Mouse (Mus musculus) hematopoietic stem cell, adult 5-6 weeks (primary cell): Measurements from ENCODE around the gene Chrm1. TPM values are rescaled to one million over a fixed set of nuclear protein-coding genes. Genes with fewer than 3 reads are reported as not detected.
"Not testable (repeated sequence)": the region's sequence is repeated elsewhere in the genome, so short reads cannot be mapped to it uniquely, and the experiment has no call there.

Source experiments
- ATAC-seq, 2 experiments: fragments of 125-278 bp in 1 of 2; replicated peaks in 1 of 2; 2 replicates each; pipeline ENCODE4 v1.8.0; 2016 to 2017; ENCODE audit warnings: inconsistent platforms in 2 of 2, mild to moderate bottlenecking in 2 of 2, moderate number of reproducible peaks in 2 of 2, low read depth in 1 of 2, moderate TSS enrichment in 1 of 2; ENCODE audit not compliant: low FRiP score in 2 of 2, poor library complexity in 2 of 2, severe bottlenecking in 2 of 2, insufficient read depth in 1 of 2, low TSS enrichment in 1 of 2
- total RNA-seq: library from RNA; stranded (forward); fragments of 172-1452, 232-1000 nt; gene quantifications from 2 replicates; pipeline ENCODE4 v1.2.3, GENCODE M21; 2017

The Chrm1 gene
- total RNA-seq, 1 experiment from 2014 or later, result not detected

DNA sequence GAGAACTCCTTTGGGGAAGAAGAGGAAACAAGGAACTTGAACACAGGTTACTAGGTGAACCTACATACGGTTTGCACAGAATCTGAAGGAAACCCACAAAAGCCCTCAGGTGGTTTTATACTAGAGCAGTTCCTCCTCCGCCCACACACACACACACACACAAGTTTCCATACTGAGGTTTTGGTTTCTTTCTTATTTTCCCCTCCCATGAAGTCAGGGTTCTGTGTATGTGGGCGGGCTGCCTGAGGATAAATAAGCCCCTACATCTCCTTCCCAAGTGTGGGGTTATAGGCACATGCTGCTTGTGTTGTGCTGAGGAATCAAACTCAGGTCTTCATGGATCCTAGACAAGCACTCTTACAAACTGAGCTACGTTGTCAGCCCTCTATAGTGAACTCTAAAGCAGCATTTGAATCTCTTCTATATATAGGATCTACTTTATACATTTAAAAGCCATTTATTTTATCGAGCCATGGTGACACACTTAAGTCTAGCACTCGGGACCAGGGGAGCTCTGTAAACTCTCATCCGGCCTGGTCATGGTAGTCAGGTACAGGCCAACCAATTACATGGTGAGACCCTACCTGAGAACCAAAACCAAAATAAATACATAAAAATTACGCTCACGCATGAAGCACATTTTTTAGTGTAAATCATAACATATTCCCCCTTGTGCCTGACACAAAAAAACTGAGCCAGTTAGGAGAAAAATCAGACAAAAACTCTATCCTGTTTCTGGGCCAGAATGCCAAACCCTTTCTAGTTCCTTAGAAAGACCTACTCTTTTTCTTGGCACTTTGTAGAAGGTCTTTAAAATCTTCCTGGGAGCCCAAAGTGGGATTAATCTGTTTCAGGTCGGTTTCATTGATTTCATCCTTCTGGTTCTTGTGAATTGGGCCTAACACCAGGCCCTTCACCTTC, 48.6 kb downstream of the Chrm1 start:
- peak; percentile 23 to 47 for ATAC-seq

DNA sequence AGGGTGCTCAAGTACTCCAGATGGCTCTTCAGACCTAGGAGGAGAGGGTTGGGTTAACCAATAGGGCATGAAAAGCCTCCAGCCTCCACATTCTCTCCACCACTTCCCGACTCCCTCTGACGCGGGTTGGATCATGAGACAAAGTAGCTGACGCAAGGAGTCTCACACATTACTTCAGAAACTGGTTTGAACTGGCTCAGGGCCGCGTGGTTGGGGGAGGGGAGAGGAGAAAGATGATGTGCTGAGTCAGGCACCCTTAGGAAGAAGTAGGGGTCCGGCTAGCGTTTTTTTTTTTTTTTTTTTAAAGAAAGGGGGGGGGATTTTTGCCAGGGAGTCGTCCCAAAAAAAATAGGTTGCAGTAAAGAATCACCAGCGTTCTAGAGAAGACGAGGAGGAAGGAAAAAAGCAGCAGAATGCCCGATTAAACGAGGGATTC, 49.3 kb downstream of the Chrm1 start:
- ATAC-seq, result peak; percentile 54 to 64

DNA sequence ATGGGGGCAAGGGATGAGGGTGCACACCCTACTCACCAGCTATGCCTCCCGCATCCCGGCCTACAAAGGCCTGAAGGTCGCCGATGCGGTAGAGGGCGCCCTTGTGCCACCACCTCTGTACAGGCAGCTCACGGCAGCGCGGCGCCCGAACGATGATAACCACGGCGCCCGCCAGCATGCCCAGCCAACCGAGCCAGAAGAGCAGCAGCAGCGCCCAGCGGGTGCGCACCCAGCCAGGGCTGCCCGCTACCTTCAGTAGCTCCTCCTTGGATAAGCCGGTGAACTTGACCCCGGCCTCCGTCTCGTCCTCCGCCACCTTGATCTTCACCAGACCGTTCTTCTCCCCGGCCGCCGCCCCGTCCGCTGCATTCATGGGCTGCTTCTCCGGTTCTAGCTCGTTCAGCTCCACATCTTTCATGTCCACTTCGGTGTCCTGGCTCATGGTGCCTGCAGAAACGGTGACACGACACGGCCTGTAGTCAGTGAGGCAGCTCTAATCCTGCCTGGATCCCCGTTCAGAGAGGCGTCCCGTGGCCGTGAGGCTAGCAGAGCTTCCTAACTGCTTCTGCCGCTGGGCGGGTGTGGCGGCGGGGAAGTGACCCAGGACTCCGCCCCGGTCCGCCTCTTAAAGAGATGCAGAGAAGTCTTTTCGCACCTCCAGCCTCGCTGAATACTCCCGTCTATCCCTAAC, 49.9 kb downstream of the Chrm1 start:
- ATAC-seq, result peak; percentile 73 to 74

DNA sequence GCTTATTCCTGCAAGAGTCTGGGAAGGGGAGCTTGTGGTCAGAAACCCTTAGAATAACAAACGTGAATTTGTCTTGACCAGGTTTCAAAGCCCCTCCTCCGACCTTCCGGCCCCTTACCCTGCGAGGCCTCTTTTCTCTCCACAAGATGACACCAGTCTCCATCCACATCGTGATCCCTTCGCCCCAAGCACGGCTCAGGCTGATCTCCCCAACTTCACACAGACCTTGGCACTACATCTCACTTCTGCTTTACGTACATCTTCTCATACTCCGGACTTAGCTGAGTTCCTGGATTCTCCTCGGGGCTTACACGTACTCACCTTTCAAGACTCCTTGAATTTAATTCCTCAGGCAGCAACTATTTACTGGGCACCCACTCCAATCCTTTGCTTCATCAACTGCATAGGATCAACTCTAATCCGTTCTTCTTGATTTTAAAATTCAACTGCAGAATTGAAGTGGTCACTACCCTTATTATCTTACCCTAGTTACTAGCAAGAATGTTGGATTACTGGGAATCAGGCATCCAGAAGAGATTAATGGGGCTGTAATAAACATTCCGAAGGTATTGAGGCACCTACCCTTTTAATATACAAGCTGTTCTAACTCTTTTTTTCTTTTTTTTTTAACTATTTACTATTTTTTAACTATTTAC, 50.5 kb downstream of the Chrm1 start:
- 0 out of 4 replicates have a peak, but pooled peaks of 1 of the 2 experiments have one; percentile 12 for ATAC-seq

DNA sequence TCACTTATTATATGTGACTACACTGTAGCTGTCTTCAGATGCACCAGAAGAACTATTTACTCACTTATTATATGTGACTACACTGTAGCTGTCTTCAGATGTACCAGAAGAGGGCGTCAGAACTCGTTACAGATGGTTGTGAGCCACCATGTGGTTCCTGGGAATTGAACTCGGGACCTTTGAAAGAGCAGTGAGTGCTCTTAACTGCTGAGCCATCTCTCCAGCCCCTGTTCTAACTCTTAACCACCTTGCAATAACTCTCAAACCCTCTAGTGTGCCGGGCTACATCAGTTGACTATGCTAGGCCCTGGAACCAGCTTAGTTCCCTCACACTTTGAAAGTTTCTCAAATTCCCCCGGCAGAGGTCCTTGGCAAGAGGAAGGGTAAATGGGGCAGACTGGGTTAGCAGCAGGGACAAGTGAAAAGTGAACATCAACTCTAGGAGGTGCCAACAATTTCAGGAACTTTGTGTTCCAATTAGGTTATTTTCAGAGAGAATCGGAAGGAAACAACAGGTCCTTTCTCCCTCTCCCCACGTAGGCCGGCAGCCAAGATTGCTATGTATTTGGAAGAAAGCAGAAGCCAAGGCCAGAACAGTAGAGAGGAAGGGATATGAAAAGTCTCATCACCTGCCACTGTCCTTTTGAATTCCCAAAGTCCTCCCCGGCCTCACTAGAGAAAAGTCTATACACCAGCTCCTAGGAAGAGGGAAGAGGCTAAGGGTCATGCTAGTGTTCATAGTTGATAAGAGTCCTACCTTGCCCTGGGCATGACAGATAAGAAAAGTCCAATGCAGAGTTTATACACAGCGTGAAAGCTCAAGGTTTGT, 51.3 kb downstream of the Chrm1 start:
- ATAC-seq, result no peak

DNA sequence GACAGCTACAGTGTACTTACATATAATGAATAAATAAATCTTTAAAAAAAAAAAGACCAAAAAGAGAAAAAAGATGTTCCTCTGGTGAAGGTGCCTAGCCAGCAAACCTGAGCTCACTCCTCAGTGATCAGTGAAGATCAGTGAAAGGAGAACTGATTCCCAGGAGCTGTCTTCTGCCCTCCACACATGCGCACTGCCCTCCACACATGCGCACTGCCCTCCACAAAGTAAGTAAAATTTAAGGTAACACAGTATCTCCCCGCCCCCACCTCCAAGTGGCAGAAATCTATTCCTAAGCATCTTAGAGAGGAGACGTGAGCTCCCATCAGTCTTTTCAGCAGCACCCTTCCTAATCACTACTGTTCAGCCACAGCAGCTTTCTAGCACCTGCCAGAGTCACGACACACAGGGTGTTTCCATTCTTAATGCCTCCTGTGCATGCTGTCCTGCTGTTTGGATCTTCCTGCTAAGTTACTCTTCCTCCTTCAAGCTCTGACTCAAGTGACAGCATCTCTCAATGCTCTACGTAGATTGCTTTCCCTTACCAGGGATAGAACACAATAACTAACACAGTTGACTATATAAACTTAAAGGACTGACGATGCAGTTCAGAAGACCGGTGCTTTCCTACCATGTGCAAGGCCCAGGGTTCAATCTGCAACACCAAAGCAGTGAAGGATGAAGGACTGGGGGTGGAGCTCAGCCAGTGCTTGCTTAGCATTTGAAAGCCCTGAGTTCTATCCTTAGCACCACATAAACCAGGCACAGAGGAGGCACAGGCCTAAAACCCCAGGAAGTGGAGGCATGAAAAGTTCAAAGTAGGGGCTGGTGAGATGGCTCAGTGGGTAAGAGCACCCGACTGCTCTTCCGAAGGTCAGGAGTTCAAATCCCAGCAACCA, 52.5 kb downstream of the Chrm1 start:
- no peak for ATAC-seq

DNA sequence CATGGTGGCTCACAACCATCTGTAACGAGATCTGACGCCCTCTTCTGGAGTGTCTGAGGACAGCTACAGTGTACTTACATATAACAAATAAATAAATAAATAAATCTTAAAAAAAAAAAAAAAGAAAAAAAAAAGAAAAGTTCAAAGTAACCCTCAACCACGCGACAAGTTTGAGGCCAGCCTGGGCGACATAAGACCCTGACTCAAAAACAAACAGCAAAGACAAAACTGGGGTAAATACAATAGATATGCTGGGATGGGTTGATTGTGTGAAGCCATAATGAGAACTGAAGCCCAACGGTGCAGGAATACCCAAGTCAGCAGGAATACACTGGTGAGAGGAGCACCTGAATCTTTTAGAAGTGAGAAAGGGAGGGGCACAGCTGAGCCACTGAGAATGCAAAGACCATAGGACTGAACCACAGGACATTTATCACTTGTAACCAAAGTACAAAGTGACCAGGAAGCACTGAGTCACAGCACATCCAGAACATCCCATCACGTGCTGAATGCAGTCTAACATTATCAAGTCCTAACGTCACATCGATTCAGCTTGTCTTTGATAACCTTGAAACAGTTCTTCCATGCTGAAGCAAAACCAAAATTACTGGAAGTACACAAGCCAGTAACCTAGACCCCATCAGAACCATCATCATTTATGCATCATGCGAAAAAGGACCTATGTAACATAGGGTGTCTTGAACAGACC, 53.3 kb downstream of the Chrm1 start:
- no peak for ATAC-seq

DNA sequence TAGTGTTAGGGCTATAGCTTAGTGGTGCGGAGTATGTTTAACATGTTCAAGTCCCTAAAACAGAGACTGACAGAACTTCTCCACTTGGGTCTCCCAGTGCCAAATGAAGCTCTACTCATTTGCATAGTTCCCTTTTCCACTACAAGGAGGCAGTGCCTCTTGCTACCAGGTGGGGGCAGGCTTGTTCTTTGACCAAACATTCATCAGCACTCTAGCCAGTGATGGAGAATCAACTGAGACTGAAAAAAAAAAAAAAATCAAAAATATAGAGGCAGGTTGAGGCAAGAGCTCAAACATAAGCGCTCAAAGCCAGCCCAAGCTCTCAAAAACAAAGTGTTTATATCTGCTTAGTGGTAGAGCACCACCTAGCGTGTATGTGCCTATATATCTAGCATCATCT, 54.8 kb downstream of the Chrm1 start:
- peak; percentile 40 to 47; a peak in 1 of 4 replicates for ATAC-seq

DNA sequence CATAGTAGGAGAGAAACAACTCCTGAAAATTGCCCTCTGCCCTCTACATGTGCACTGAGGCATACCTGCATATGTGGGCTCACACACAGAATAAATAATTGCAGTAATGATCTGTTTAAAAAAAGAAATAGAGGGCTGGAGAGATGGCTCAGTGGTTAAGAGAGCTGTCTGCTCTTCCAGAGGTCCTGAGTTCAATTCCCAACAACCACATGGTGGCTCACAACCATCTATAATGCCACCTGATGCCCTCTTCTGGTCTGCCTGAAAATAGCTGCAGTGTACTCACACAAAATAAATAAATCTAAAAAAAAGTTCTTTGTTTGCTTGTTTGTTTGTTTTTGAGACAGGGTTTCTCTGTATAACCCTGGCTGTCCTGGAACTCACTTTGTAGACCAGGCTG, 55.4 kb downstream of the Chrm1 start:
- not testable (repeated sequence) for ATAC-seq

DNA sequence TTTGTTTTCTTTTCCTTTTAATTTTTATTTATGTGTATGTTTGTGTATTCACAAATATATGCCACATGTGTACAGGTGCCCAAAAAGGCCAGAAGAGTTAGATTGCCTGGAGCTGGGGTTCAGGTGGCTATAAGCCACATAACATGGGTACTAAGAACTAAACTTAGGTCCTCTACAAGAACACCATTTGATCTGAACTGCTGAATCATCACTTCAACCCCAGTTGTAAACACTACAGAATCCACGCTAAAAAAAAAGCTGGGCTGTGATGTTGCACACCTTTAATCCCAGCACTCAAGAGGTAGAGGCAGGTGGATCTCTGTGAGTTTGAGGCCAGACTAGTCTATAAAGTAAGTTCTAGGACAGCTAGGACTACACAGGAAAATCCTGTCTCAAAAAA, 57.8 kb downstream of the Chrm1 start:
- ATAC-seq, result no peak

DNA sequence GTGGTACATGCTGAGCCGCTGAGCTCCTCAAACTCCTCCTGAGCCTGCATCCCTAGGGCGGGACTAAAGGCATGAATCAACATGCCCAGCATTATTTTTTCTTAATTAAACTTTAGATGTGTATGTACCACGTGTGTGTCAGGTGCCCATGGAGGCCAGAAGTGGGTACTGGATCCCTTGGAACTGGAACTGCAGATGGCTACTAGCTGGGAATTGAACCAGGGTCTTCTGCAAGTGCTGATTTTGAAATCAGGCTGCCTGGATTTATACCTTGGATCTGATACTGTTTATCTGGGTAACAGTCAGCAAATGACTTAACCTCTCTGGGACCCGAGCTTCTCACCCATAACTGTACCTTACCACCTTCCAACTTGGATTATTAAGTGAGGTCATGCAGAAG, 58.4 kb downstream of the Chrm1 start:
- ATAC-seq, result no peak

DNA sequence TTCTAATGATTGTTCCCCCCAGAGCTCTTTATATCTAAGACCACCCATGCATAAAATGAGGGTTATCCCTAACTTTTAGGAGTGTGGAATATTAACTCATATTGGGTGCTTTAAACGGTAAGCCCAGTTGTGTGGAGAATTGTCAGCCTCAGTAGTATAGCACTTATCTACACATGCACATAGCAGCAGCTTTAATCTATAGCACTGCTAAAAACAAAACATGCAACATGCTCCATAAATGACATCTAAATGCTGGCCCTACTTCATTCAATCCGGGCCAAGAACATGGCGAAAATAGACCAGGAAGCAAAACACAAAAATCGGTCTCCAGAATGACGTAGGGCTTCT, 58.9 kb downstream of the Chrm1 start:
- no peak for ATAC-seq

DNA sequence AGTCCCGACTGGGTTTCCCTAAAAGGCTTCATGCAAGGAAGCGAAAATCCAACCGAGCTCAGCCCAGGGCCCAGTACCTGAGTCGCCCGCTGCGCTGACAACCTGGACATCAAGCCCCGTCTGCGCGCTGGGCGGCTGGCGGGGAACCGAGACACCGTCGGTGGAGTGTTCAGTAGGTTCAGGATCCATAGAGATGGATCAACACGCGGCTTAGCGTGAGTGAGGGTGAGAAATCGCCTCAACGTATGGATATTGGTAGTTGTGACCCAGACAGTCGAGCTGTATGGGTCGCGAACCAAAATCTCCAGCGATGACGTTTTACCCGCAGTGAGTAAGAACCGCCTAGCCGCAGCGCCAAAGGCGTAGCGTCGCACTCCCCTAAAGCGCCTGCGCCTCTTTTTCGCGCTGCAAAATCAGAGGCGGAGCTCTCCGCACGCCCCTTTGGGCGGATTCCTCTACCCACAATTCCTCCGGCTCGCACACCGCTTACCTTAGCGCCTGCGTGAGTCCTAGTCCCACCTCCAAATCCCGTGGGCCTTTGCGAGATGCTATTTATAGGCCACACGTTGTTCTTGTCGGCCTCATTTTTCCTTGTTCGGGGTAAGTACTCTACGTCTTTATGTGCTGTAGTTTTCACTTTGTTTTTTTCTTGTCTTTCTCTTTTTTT, 59.5 kb downstream of the Chrm1 start, which contains the start of gene Slc3a2:
Gene Slc3a2, minus strand, starts transcription at position 463 of the 667 bp plus-strand sequence.
- ATAC-seq, result peak; percentile 89 to 91

DNA sequence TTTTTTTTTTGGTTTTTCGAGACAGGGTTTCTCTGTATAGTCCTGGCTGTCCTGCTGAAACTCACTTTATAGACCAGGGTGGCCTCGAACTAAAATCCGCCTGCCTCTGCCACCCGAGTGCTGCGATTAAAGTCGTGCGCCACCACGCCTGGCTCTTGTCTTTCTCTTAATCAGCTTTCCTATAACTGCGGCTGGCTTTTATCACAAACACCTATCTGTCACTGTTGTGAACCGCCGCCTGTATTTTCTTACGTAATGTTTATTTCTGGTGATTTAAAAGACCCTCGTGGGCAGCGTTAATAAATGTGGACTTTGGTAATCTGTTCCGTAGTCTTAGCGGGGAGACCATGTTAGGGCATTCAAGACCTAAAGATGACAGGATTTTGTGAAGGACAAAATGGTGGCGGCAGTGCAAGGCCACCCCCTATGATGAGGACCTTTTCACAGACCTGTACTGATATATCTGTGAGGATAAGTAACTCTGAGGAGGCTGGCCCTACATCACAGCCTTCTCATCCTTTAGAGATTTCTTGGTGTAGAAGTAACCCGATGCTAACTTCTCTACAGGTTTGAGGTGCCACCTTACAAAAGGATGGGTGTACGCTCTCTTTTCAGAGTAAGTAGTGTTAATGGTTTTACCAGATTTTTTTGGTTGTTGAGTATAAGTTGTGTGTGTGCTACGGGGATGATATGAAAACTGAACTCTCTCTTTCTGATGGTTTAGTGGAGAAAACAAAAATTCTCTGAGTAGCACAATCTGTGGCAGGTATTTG, 60.2 kb downstream of the Chrm1 start:
- no peak for ATAC-seq

DNA sequence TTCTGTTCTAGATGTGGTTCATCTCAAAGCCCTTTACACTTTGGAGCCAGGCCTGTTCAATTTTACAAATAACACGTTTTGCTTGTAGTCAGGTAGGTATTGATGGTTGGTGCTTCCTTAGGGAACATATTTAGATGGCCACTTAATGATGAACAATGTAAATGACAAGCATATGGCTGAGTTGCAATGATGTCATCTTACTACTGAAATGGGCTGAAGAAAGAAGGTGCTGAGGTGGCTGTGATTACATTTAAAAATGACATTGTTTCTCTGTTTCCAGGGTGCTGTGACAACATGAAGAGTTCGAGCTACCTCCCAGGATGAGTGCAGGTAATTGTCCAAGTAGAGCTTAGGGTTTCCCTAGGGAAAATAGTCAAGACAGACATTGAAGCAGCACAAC, 60.8 kb downstream of the Chrm1 start:
- ATAC-seq, result no peak
